18 mouse cellular contexts compared by ENCODE assay signal in the genomic region with DNA sequence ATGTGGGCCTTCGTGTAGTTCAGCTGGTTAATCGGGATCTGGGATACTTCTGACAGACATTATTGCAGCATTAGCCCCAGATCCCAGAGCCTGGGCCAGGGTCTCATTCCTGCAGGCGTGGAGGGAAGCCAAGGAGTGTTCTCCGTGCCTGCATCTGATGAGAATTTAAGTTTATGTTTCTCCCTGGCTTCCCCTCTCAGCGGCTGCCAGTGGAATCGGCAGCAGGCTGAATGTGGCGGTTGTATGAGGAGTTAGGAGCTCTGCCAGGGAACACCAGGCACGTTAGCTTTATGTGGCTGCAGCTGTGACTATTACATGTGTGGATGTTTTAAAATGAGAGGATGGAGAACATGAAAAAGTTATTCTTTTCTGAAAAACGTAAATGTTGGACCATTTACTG. TPM values are rescaled to one million over a fixed set of nuclear protein-coding genes. Genes with fewer than 3 reads are reported as not detected.
DNase-seq lines count a peak whose midpoint lies in the region; ATAC-seq and TF ChIP-seq lines count a peak whose summit lies in the region.
"Had no signal": no experiment of that assay in that cellular context is flagged by ENCODE, and none has a peak within 500 bp of the region (broad histone marks: within the 10 kb centered on the region; RNA-seq: fewer than 3 reads in every experiment).

No protein-coding gene starts in this region.

- H3K4me3 ChIP-seq in hindbrain, postnatal 0 days (ENCODE audit: low read length) = no peak overlapping the region
- no peak overlapping the region for H3K4me3 ChIP-seq in hindbrain, embryonic 12.5 days
- no peak overlapping the region for H3K4me3 ChIP-seq in lung, embryonic 16.5 days (ENCODE audit: low read length)
- no peak overlapping the region for H3K4me3 ChIP-seq in kidney, embryonic 14.5 days (ENCODE audit: low read length)
- H3K4me3 ChIP-seq: erythroblast, embryonic 14.5 days had no signal

- no peak for ATAC-seq in hindbrain, postnatal 0 days
- ATAC-seq in hindbrain, embryonic 12.5 days (ENCODE audit: low FRiP score) = no peak
- ATAC-seq in lung, embryonic 16.5 days (ENCODE audit: low read depth) = peak; percentile 28; the same call in 1 of the 2 replicates
- ATAC-seq in kidney, embryonic 14.5 days (ENCODE audit: low FRiP score, low TSS enrichment) = no peak
- ATAC-seq: CD4-positive, CD25-positive, alpha-beta regulatory T cell, adult 4 months; intestine, postnatal 0 days had no signal

- no peak for TF ChIP-seq CTCF in hindbrain, postnatal 0 days (IDR thresholded peaks at IDR 0.05; ENCODE audit: low read depth)

- H3K27ac ChIP-seq in hindbrain, postnatal 0 days = peak overlapping the region; percentile 45; the same call in 1 of the 2 replicates
- H3K27ac ChIP-seq in hindbrain, embryonic 12.5 days = no peak overlapping the region
- no peak overlapping the region for H3K27ac ChIP-seq in lung, embryonic 16.5 days (ENCODE audit: low read length)
- no peak overlapping the region for H3K27ac ChIP-seq in kidney, embryonic 14.5 days (ENCODE audit: low read depth, low read length)
- H3K27ac ChIP-seq: hindbrain, embryonic 14.5 days; liver, embryonic 14.5 days had no signal

- no peak overlapping the region for H3K4me2 ChIP-seq in hindbrain, postnatal 0 days (ENCODE audit: low read depth, low read length)
- no peak overlapping the region for H3K4me2 ChIP-seq in hindbrain, embryonic 12.5 days (replicated peaks)
- H3K4me2 ChIP-seq in lung, embryonic 16.5 days (ENCODE audit: low read depth, low read length) = no peak overlapping the region
- H3K4me2 ChIP-seq in kidney, embryonic 14.5 days (replicated peaks; ENCODE audit: low read depth, low read length) = no peak overlapping the region
- H3K4me2 ChIP-seq: hindbrain, embryonic 14.5 days; midbrain, embryonic 11.5 days had no signal

- no peaks in the 10 kb centered on the region for H3K9me3 ChIP-seq in hindbrain, postnatal 0 days (ENCODE audit: low read length)
- no peaks in the 10 kb centered on the region for H3K9me3 ChIP-seq in hindbrain, embryonic 12.5 days (replicated peaks)
- no peaks in the 10 kb centered on the region for H3K9me3 ChIP-seq in lung, embryonic 16.5 days (ENCODE audit: control insufficient read depth, low read length)
- no peaks in the 10 kb centered on the region for H3K9me3 ChIP-seq in kidney, embryonic 14.5 days (ENCODE audit: control insufficient read depth, low read length)

- peak; percentile 48 for DNase-seq in hindbrain, postnatal 0 days (ENCODE audit: low spot score)
- DNase-seq in lung, postnatal 14 days = no peak
- peak; percentile 45 to 69 for DNase-seq in left cerebral cortex, postnatal 25 days (ENCODE audit: low spot score in 2 of 2)
- peak; percentile 38 for DNase-seq in right cerebral cortex, postnatal 14 days
- DNase-seq: adrenal gland, adult 8-10 months; cerebellum, adult 9-10 months; heart, adult 18-20 months; kidney, postnatal 10 days; spleen, adult 18-20 months had no signal

- no peak overlapping the region for H3K9ac ChIP-seq in hindbrain, postnatal 0 days (replicated peaks; ENCODE audit: low read length)
- no peak overlapping the region for H3K9ac ChIP-seq in hindbrain, embryonic 12.5 days
- no peak overlapping the region for H3K9ac ChIP-seq in lung, embryonic 16.5 days (ENCODE audit: low read length)
- no peak overlapping the region for H3K9ac ChIP-seq in kidney, embryonic 14.5 days (ENCODE audit: low read depth, low read length)
- H3K9ac ChIP-seq: hindbrain, embryonic 14.5 days; liver, embryonic 14.5 days had no signal

- H3K36me3 ChIP-seq in hindbrain, postnatal 0 days (ENCODE audit: insufficient read depth, low read length) = peaks cover under 1% of the 10 kb centered on the region; the same call in 1 of the 2 replicates
- H3K36me3 ChIP-seq in hindbrain, embryonic 12.5 days = peaks cover 17% of the 10 kb centered on the region
- H3K36me3 ChIP-seq in lung, embryonic 16.5 days (ENCODE audit: control insufficient read depth, insufficient read depth, low read length) = peaks cover 3% of the 10 kb centered on the region; the same call in 1 of the 2 replicates
- peaks cover 28% of the 10 kb centered on the region for H3K36me3 ChIP-seq in kidney, embryonic 14.5 days (ENCODE audit: control insufficient read depth, insufficient read depth, low read length)

- H3K4me1 ChIP-seq in hindbrain, postnatal 0 days (ENCODE audit: insufficient read depth, low read length) = peaks cover 6% of the 10 kb centered on the region; the same call in 1 of the 2 replicates
- 0 out of 2 replicates have a peak, but pooled peaks cover 3% of the 10 kb centered on the region for H3K4me1 ChIP-seq in hindbrain, embryonic 12.5 days
- peaks cover 4% of the 10 kb centered on the region; the same call in 1 of the 2 replicates for H3K4me1 ChIP-seq in lung, embryonic 16.5 days (replicated peaks; ENCODE audit: control insufficient read depth, insufficient read depth, low read length)
- H3K4me1 ChIP-seq in kidney, embryonic 14.5 days (ENCODE audit: control insufficient read depth, insufficient read depth, low read length) = no peaks in the 10 kb centered on the region

- no peaks in the 10 kb centered on the region for H3K27me3 ChIP-seq in hindbrain, postnatal 0 days (ENCODE audit: insufficient read depth, low read length)
- H3K27me3 ChIP-seq in hindbrain, embryonic 12.5 days = no peaks in the 10 kb centered on the region
- no peaks in the 10 kb centered on the region for H3K27me3 ChIP-seq in lung, embryonic 16.5 days (ENCODE audit: control insufficient read depth, insufficient read depth, low read depth, low read length)
- H3K27me3 ChIP-seq in kidney, embryonic 14.5 days (ENCODE audit: control insufficient read depth, insufficient read depth, low read length) = no peaks in the 10 kb centered on the region

- intact Hi-C loops in left cerebral cortex, postnatal 25 days (cut with DNase I) = no loop called here

- 47% methylated on average over 9 of the region's 9 CpGs for WGBS in hindbrain, postnatal 0 days
- 82% methylated on average over 9 of the region's 9 CpGs for whole genome bisulfite sequencing in hindbrain, embryonic 12.5 days
- 51% methylated on average over 9 of the region's 9 CpGs for WGBS in lung, embryonic 16.5 days
- WGBS in kidney, embryonic 14.5 days = 89% methylated on average over 9 of the region's 9 CpGs

RNA-seq across cellular contexts. Expression of gene Ercc6, which starts 23.4 kb away (rescaled TPM):
- total RNA-seq in hindbrain, postnatal 0 days (2014; rRNA removed) = 10.3 and 12.2 TPM in 2 replicates
- polyA plus RNA-seq in hindbrain, postnatal 0 days (2015; fragmentation: Nextera tagmentation; extraction: Ambion mirVana) = 18.3 and 18.8 TPM in 2 replicates
- polyA plus RNA-seq in hindbrain, embryonic 12.5 days (2016; fragmentation: Nextera tagmentation; extraction: Ambion mirVana) = 33.7 and 34.4 TPM in 2 replicates
- 16.8 and 18.5 TPM in 2 replicates for polyA plus RNA-seq in lung, embryonic 16.5 days (2015; fragmentation: Nextera tagmentation; extraction: Ambion mirVana)
- 10 to 100 TPM; 20.1 to 23.4 TPM for total RNA-seq in left cerebral cortex, postnatal 25 days (2021)
- polyA plus RNA-seq in kidney, embryonic 14.5 days (2014; fragmentation: Nextera tagmentation; extraction: Ambion mirVana) = 15.9 and 23.6 TPM in 2 replicates
